Comparison of ENCODE assay signal across 20 mouse cellular contexts in genomic region chr10:44752719-44753390, GRCm38 (mm10).
DNase-seq lines count a peak whose midpoint lies in the region; ATAC-seq and TF ChIP-seq lines count a peak whose summit lies in the region.
"Had no signal": no experiment of that assay in that cellular context is flagged by ENCODE, and none has a peak within 500 bp of the region (broad histone marks: within the 10 kb centered on the region; RNA-seq: fewer than 3 reads in every experiment).

No protein-coding gene starts in this region.

- TF ChIP-seq POLR2A in brain, embryonic 14.5 days (IDR thresholded peaks at IDR 0.05; ENCODE audit: borderline replicate concordance, extremely low read depth, insufficient read depth, insufficient read length, poor library complexity, severe bottlenecking): no peak

- no peaks in the 10 kb centered on the region for H3K27me3 ChIP-seq in neural tube, embryonic 15.5 days (replicated peaks)
- H3K27me3 ChIP-seq: kidney, embryonic 15.5 days had no signal

- 0 out of 2 replicates have a peak, but pooled peaks have one; percentile 53 for ATAC-seq in neural tube, embryonic 15.5 days (ENCODE audit: low FRiP score)
- ATAC-seq: forebrain, postnatal 0 days; intestine, embryonic 16.5 days; lung, postnatal 0 days had no signal

- no peak overlapping the region for H3K9ac ChIP-seq in neural tube, embryonic 15.5 days (replicated peaks)
- H3K9ac ChIP-seq: forebrain, postnatal 0 days; kidney, embryonic 15.5 days; limb, embryonic 13.5 days; liver, embryonic 14.5 days had no signal

- no peak overlapping the region for H3K4me2 ChIP-seq in neural tube, embryonic 15.5 days
- H3K4me2 ChIP-seq: kidney, embryonic 15.5 days; limb, embryonic 13.5 days had no signal

- no peaks in the 10 kb centered on the region for H3K9me3 ChIP-seq in neural tube, embryonic 15.5 days (replicated peaks)
- H3K9me3 ChIP-seq: kidney, embryonic 15.5 days; limb, embryonic 13.5 days had no signal

- H3K36me3 ChIP-seq in neural tube, embryonic 15.5 days: no peaks in the 10 kb centered on the region
- H3K36me3 ChIP-seq: kidney, embryonic 15.5 days; limb, embryonic 13.5 days had no signal

- TF ChIP-seq CTCF in left cerebral cortex, adult 2 months (IDR thresholded peaks at IDR 0.05): no peak
- TF ChIP-seq CTCF in brain, embryonic 14.5 days (IDR thresholded peaks at IDR 0.05; ENCODE audit: borderline replicate concordance, extremely low read depth, insufficient read depth, insufficient read length): no peak

- H3K4me3 ChIP-seq in left cerebral cortex, adult 2 months: no peak overlapping the region
- H3K4me3 ChIP-seq in neural tube, embryonic 15.5 days (replicated peaks): no peak overlapping the region
- H3K4me3 ChIP-seq: kidney, embryonic 15.5 days; limb, embryonic 13.5 days had no signal

- intact Hi-C loops in left cerebral cortex, postnatal 4 days (cut with DNase I): no loop called here
- intact Hi-C loops in left cerebral cortex, adult 2 months (cut with DNase I): loop anchor here (5.0 kb wide), 1 partner anchor 66 kb away; no protein-coding TSS in a partner anchor

- 11% methylated on average over 8 of the region's 8 CpGs for WGBS in neural tube, embryonic 15.5 days

- H3K27ac ChIP-seq in left cerebral cortex, adult 2 months: no peak overlapping the region
- no peak overlapping the region for H3K27ac ChIP-seq in neural tube, embryonic 15.5 days (replicated peaks)
- H3K27ac ChIP-seq: kidney, embryonic 15.5 days; limb, embryonic 13.5 days; liver, embryonic 14.5 days; stomach, postnatal 0 days had no signal

- DNase-seq in adrenal gland, adult 2 months: peak; percentile 45
- no peak for DNase-seq in adrenal gland, postnatal 4 days (ENCODE audit: low spot score in 2 of 2)
- peak; percentile 19 for DNase-seq in left cerebral cortex, postnatal 4 days
- DNase-seq in left cerebral cortex, adult 2 months (ENCODE audit: extremely low spot score in 1 of 2, low spot score in 2 of 2): no peak
- peak; percentile 23 for DNase-seq in brain, embryonic 14.5 days (ENCODE audit: low read depth)
- DNase-seq in heart, postnatal 4 days: no peak
- no peak for DNase-seq in spleen, postnatal 10 days (ENCODE audit: low spot score in 2 of 2)
- DNase-seq: cerebellum, postnatal 14 days; forebrain, postnatal 0 days; heart, adult 11 months; layer of hippocampus, postnatal 36 days; right cerebral cortex, postnatal 14 days; thymus, postnatal 25 days had no signal

- no peaks in the 10 kb centered on the region for H3K4me1 ChIP-seq in neural tube, embryonic 15.5 days
- H3K4me1 ChIP-seq: kidney, embryonic 15.5 days had no signal

Comparison
In these comparisons a context has a peak if more than half of its experiments do, and no peak if none do; other contexts are left out.
1. DNase-seq: peak in adrenal gland, adult 2 months (single experiment), left cerebral cortex, postnatal 4 days (single experiment) and brain, embryonic 14.5 days (single experiment); none in adrenal gland, postnatal 4 days (0 of 2), left cerebral cortex, adult 2 months (0 of 2), heart, postnatal 4 days (single experiment) and spleen, postnatal 10 days (0 of 2).